Mouse (Mus musculus): ENCODE data around the gene Retsat. TPM values are rescaled to one million over a fixed set of nuclear protein-coding genes. Genes with fewer than 3 reads are reported as not detected.

Gene Retsat
- polyA plus RNA-seq (2012; rRNA removed; ENCODE audit: low replicate concordance) = 145 and 185 TPM in 2 replicates

GRCm38 (mm10) chr6:72597956-72598753 is at the start of gene Retsat, which contains the start of gene Elmod3:
TSS of gene Retsat (plus strand) at chr6:72598475.
TSS of gene Elmod3 (minus strand) at chr6:72598413.

DNA sequence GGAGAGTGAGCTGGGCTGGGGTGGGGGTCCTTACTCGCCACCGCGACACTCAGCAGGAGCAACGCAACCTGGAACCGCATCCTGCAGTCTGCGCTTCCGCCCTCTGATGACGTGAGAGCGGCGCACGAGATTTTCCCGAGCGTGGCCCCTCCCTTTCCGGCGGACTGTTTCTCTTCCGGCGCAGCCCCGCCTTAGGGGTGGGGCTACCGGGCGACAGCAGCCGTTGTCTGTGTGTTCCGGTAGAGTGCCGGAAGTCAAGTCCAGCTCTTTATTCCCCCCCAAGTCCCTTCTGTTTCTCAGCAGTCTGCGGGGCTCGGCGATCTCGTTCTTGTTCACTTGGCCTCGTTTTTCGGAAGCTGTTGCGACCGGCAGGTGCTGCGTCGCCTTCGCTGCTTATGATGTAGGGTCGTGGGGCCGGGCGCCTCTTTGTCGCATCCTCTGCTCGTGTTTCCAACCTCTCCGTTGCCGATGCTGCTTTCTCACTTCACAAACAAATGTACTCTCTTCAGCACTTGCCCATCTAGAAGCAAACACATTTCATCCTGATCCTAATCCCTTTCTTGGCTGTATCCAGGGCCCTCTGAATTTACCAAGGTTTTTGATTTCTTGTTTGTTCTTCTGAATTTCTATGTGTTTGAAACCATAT is 18.5 kb downstream of the Retsat start, which contains the start of gene Tgoln1:
TSS of gene Tgoln1 (minus strand) at position 358 of the 646 bp plus-strand sequence.

Other genes starting within 250 kb of the Retsat start
- 44.1 and 44.7 TPM in 2 replicates for gene Tmem150a, start 243.0 kb upstream of the Retsat start, polyA plus RNA-seq (2012; rRNA removed; ENCODE audit: low replicate concordance)
- 90.6 and 127 TPM in 2 replicates for gene Rnf181, start 231.5 kb upstream of the Retsat start, polyA plus RNA-seq (2012; rRNA removed; ENCODE audit: low replicate concordance)
- 14.0 and 23.5 TPM in 2 replicates for gene Vamp5, start 218.0 kb upstream of the Retsat start, polyA plus RNA-seq (2012; rRNA removed; ENCODE audit: low replicate concordance)
- gene Vamp8, start 207.8 kb upstream of the Retsat start, polyA plus RNA-seq (2012; rRNA removed; ENCODE audit: low replicate concordance) = 184 and 294 TPM in 2 replicates
- 6.8 and 12.1 TPM in 2 replicates for gene Ggcx, start 184.2 kb upstream of the Retsat start, polyA plus RNA-seq (2012; rRNA removed; ENCODE audit: low replicate concordance)
- gene Mat2a, start 158.9 kb upstream of the Retsat start, polyA plus RNA-seq (2012; rRNA removed; ENCODE audit: low replicate concordance) = 20.1 and 71.9 TPM in 2 replicates
- 13.8 and 21.4 TPM in 2 replicates for gene Sh2d6, start 76.8 kb upstream of the Retsat start, polyA plus RNA-seq (2012; rRNA removed; ENCODE audit: low replicate concordance)
- gene Capg, start 54.1 kb upstream of the Retsat start, polyA plus RNA-seq (2012; rRNA removed; ENCODE audit: low replicate concordance) = 15.4 and 48.6 TPM in 2 replicates
- 29.8 and 30.3 TPM in 2 replicates for gene Elmod3, start 62 bp upstream of the Retsat start, polyA plus RNA-seq (2012; rRNA removed; ENCODE audit: low replicate concordance)
- 16.1 and 19.8 TPM in 2 replicates for gene Tgoln1, start 18.5 kb downstream of the Retsat start, polyA plus RNA-seq (2012; rRNA removed; ENCODE audit: low replicate concordance)
- 5.4 and 9.3 TPM in 2 replicates for gene Tcf7l1, start 190.8 kb downstream of the Retsat start, polyA plus RNA-seq (2012; rRNA removed; ENCODE audit: low replicate concordance)